Mouse (Mus musculus) myocyte (in vitro differentiated cells): Measurements from ENCODE around the gene Srl.

Source experiments
- CEBPB ChIP-seq: IDR thresholded peaks from 2 replicates; pipeline ENCODE4 v1.6.1; 2011; ENCODE audit warnings: mild to moderate bottlenecking, moderate library complexity; ENCODE audit not compliant: poor library complexity, insufficient read depth, severe bottlenecking
- E2F4 ChIP-seq: IDR thresholded peaks from one replicate; pipeline ENCODE4 v1.6.1; 2011; ENCODE audit warnings: mild to moderate bottlenecking, control low read depth, moderate library complexity; ENCODE audit not compliant: insufficient read depth
- MAX ChIP-seq: IDR thresholded peaks from one replicate; pipeline ENCODE4 v1.6.1; 2011; ENCODE audit warnings: low read depth, mild to moderate bottlenecking, control low read depth
- MYOD1 ChIP-seq, 3 experiments: IDR thresholded peaks; one replicate each; pipeline ENCODE4 v1.6.1; 2011; ENCODE audit warnings: control low read depth in 2 of 3, low read depth in 2 of 3, mild to moderate bottlenecking in 2 of 3, moderate library complexity in 1 of 3; ENCODE audit not compliant: insufficient read length in 2 of 3, control insufficient read depth in 1 of 3
- POLR2A ChIP-seq: IDR thresholded peaks from one replicate; pipeline ENCODE4 v1.6.1; 2011; ENCODE audit warnings: low read depth, mild to moderate bottlenecking, control low read depth, moderate library complexity; ENCODE audit not compliant: insufficient read length
- POLR2AphosphoS2 ChIP-seq: IDR thresholded peaks from one replicate; pipeline ENCODE4 v1.6.1; 2011; ENCODE audit warnings: low read depth, control low read depth; ENCODE audit not compliant: insufficient read length
- REST ChIP-seq: IDR thresholded peaks from one replicate; pipeline ENCODE4 v1.6.1; 2011; ENCODE audit warnings: mild to moderate bottlenecking, control low read depth, moderate library complexity; ENCODE audit not compliant: insufficient read depth, insufficient read length
- TCF12 ChIP-seq: IDR thresholded peaks from one replicate; pipeline ENCODE4 v1.6.1; 2011; ENCODE audit warnings: mild to moderate bottlenecking, control low read depth; ENCODE audit not compliant: poor library complexity, insufficient read depth, severe bottlenecking
- USF1 ChIP-seq: IDR thresholded peaks from one replicate; pipeline ENCODE4 v1.6.1; 2011; ENCODE audit warnings: low read depth, mild to moderate bottlenecking, control low read depth, moderate library complexity

GRCm38 (mm10) chr16:4454563-4454962 lies 87.1 kb downstream of the Srl start:
- TF ChIP-seq POLR2A (no peak), USF1 (no peak), TCF12 (no peak), MAX (no peak), REST (no peak), MYOD1 (IDR thresholded peaks at IDR 0.05; ENCODE audit: control insufficient read depth in 1 of 3, insufficient read length in 2 of 3, low read depth in 2 of 3) (no peak), E2F4 (no peak), CEBPB (no peak), POLR2AphosphoS2 (no peak)
